Mouse (Mus musculus): Measurements from ENCODE around the gene Ache. TPM values are rescaled to one million over a fixed set of nuclear protein-coding genes. Genes with fewer than 3 reads are reported as not detected.
A peak's percentile ranks its signal among the peaks of the same experiment; 100 is the strongest.

The Ache gene
- total and polyA plus RNA-seq, 3 experiments: 7.4 to 168 (median 46.4) TPM

- peaks cover 36% of the 10 kb centered on the region; the same call in 1 of the 2 replicates for H3K27me3 ChIP-seq (ENCODE audit: insufficient read depth, low read length)
- DNase-seq (ENCODE audit: low spot score) (peak; percentile 57), ATAC-seq (ENCODE audit: extremely low read depth, insufficient number of reproducible peaks, low FRiP score, poor library complexity, severe bottlenecking) (peak; percentile 81)
- no peaks in the 10 kb centered on the region for H3K9me3 ChIP-seq (replicated peaks)
- no peak for TF ChIP-seq GATA1 (IDR thresholded peaks at IDR 0.05; ENCODE audit: borderline replicate concordance, low read length)
- peak; percentile 48 for TF ChIP-seq TAL1 (conservative IDR thresholded peaks at IDR 0.05; ENCODE audit: low read depth, low read length)
- H3K4me3 ChIP-seq (ENCODE audit: low read depth, low read length): no peak overlapping the region; the same call in 1 of the 2 replicates
- H3K4me1 ChIP-seq (ENCODE audit: insufficient read depth, low read depth, low read length): peaks cover 93% of the 10 kb centered on the region
- peaks cover 16% of the 10 kb centered on the region for H3K36me3 ChIP-seq (replicated peaks)
Observed at GRCm38 (mm10) chr5:137317361-137317760, 30.0 kb downstream of the Ache start.

- Histone ChIP-seq H3K27me3 (ENCODE audit: insufficient read depth, low read length) (peaks cover 34% of the 10 kb centered on the region), H3K9me3 (replicated peaks) (no peaks in the 10 kb centered on the region), H3K4me1 (ENCODE audit: insufficient read depth, low read depth, low read length) (peaks cover 86% of the 10 kb centered on the region), H3K36me3 (replicated peaks) (peaks cover 10% of the 10 kb centered on the region), H3K4me3 (ENCODE audit: low read depth, low read length) (no peak overlapping the region)
- DNase-seq (ENCODE audit: low spot score): no peak
- TF ChIP-seq POLR2AphosphoS5 (IDR thresholded peaks at IDR 0.05; ENCODE audit: insufficient replicate concordance, low read depth, low read length): no peak
- no peak for ATAC-seq (ENCODE audit: extremely low read depth, insufficient number of reproducible peaks, low FRiP score, poor library complexity, severe bottlenecking)
Observed at GRCm38 (mm10) chr5:137318570-137318969, 31.3 kb downstream of the Ache start.

GRCm38 (mm10) chr5:137320996-137321395, 33.7 kb downstream of the Ache start:
- peaks cover 62% of the 10 kb centered on the region for H3K4me1 ChIP-seq (ENCODE audit: insufficient read depth, low read depth, low read length)
- H3K27me3 ChIP-seq (ENCODE audit: insufficient read depth, low read length): peaks cover 27% of the 10 kb centered on the region
- TF ChIP-seq CTCF (IDR thresholded peaks at IDR 0.05; ENCODE audit: low read depth, low read length) (no peak), GATA2 (IDR thresholded peaks at IDR 0.05; ENCODE audit: borderline replicate concordance, low read depth, low read length) (no peak), POLR2AphosphoS5 (IDR thresholded peaks at IDR 0.05; ENCODE audit: insufficient replicate concordance, low read depth, low read length) (no peak), GATA1 (IDR thresholded peaks at IDR 0.05; ENCODE audit: borderline replicate concordance, low read length) (no peak), TAL1 (conservative IDR thresholded peaks at IDR 0.05; ENCODE audit: low read depth, low read length) (peak; percentile 76)
- ATAC-seq (ENCODE audit: extremely low read depth, insufficient number of reproducible peaks, low FRiP score, poor library complexity, severe bottlenecking) (peak; percentile 50; the same call in 1 of the 2 replicates), DNase-seq (ENCODE audit: low spot score) (no peak)
- peaks cover 13% of the 10 kb centered on the region for H3K36me3 ChIP-seq (replicated peaks)
- H3K4me3 ChIP-seq (ENCODE audit: low read depth, low read length): no peak overlapping the region
- H3K9me3 ChIP-seq (replicated peaks): no peaks in the 10 kb centered on the region

- DNase-seq (ENCODE audit: low spot score): no peak
- Histone ChIP-seq H3K4me3 (ENCODE audit: low read depth, low read length) (no peak overlapping the region), H3K27me3 (ENCODE audit: insufficient read depth, low read length) (peaks cover 65% of the 10 kb centered on the region), H3K4me1 (ENCODE audit: insufficient read depth, low read depth, low read length) (peaks cover 33% of the 10 kb centered on the region), H3K36me3 (replicated peaks) (peaks cover 13% of the 10 kb centered on the region), H3K9me3 (replicated peaks) (no peaks in the 10 kb centered on the region)
- ATAC-seq (ENCODE audit: extremely low read depth, insufficient number of reproducible peaks, low FRiP score, poor library complexity, severe bottlenecking): no peak
- TF ChIP-seq GATA2 (IDR thresholded peaks at IDR 0.05; ENCODE audit: borderline replicate concordance, low read depth, low read length) (no peak), CTCF (IDR thresholded peaks at IDR 0.05; ENCODE audit: low read depth, low read length) (no peak), POLR2AphosphoS5 (IDR thresholded peaks at IDR 0.05; ENCODE audit: insufficient replicate concordance, low read depth, low read length) (no peak), TAL1 (conservative IDR thresholded peaks at IDR 0.05; ENCODE audit: low read depth, low read length) (no peak), GATA1 (IDR thresholded peaks at IDR 0.05; ENCODE audit: borderline replicate concordance, low read length) (no peak)
Observed at GRCm38 (mm10) chr5:137330910-137331309, 43.6 kb downstream of the Ache start.

- H3K4me3 ChIP-seq (ENCODE audit: low read depth, low read length): peak overlapping the region; percentile 73
- no peaks in the 10 kb centered on the region for H3K9me3 ChIP-seq (replicated peaks)
- H3K27me3 ChIP-seq (ENCODE audit: insufficient read depth, low read length): peaks cover 70% of the 10 kb centered on the region
- TF ChIP-seq CTCF (IDR thresholded peaks at IDR 0.05; ENCODE audit: low read depth, low read length) (no peak), POLR2AphosphoS5 (IDR thresholded peaks at IDR 0.05; ENCODE audit: insufficient replicate concordance, low read depth, low read length) (no peak), GATA2 (IDR thresholded peaks at IDR 0.05; ENCODE audit: borderline replicate concordance, low read depth, low read length) (no peak)
- DNase-seq (ENCODE audit: low spot score) (no peak), ATAC-seq (ENCODE audit: extremely low read depth, insufficient number of reproducible peaks, low FRiP score, poor library complexity, severe bottlenecking) (no peak)
- H3K4me1 ChIP-seq (ENCODE audit: insufficient read depth, low read depth, low read length): peaks cover 28% of the 10 kb centered on the region
- peaks cover 5% of the 10 kb centered on the region for H3K36me3 ChIP-seq (replicated peaks)
Observed at GRCm38 (mm10) chr5:137332857-137333511, 45.7 kb downstream of the Ache start.

GRCm38 (mm10) chr5:137333512-137334174, 46.3 kb downstream of the Ache start, which contains the start of gene Slc12a9:
Gene Slc12a9, minus strand, starts transcription at chr5:137333597.
- no peaks in the 10 kb centered on the region for H3K9me3 ChIP-seq (replicated peaks)
- TF ChIP-seq CTCF (IDR thresholded peaks at IDR 0.05; ENCODE audit: low read depth, low read length) (peak; percentile 54; the same call in 1 of the 2 replicates), TAL1 (conservative IDR thresholded peaks at IDR 0.05; ENCODE audit: low read depth, low read length) (no peak)
- no peaks in the 10 kb centered on the region for H3K36me3 ChIP-seq (replicated peaks)
- peak within 1 kb of the TSS; percentile 73 for H3K4me3 ChIP-seq (ENCODE audit: low read depth, low read length)
- ATAC-seq (ENCODE audit: extremely low read depth, insufficient number of reproducible peaks, low FRiP score, poor library complexity, severe bottlenecking): peak; percentile 83
- peaks cover 33% of the 10 kb centered on the region for H3K4me1 ChIP-seq (ENCODE audit: insufficient read depth, low read depth, low read length)
- peak; percentile 85 for DNase-seq (ENCODE audit: low spot score)
- peaks cover 64% of the 10 kb centered on the region for H3K27me3 ChIP-seq (ENCODE audit: insufficient read depth, low read length)

Data from G1E (cell line).